Mouse (Mus musculus) lung, postnatal 0 days (tissue): ENCODE measurements around the gene Tars2. TPM values are rescaled to one million over a fixed set of nuclear protein-coding genes. Genes with fewer than 3 reads are reported as not detected.

ENCODE experiments used
- ATAC-seq: fragments of 200-750 bp; cut with Nextera tagmentation; 2 replicates; pipeline ENCODE4 v1.8.0; 2017; ENCODE audit warnings: moderate library complexity
- DNase-seq: peaks from one replicate; pipeline ENCODE4 v3.0.0-alpha.2; 2016; ENCODE audit warnings: low spot score
- H3K27ac ChIP-seq: fragments of 300-500 bp; sonication (generic); 2 replicates; pipeline ENCODE4 v1.5.1; 2014; ENCODE audit warnings: antibody characterized with exemption, mild to moderate bottlenecking, low read length, mixed read lengths
- H3K27me3 ChIP-seq: fragments of 300-500 bp; sonication (generic); replicated peaks from 2 replicates; pipeline ENCODE4 v1.6.1; 2014; ENCODE audit warnings: low read length, mixed read lengths; ENCODE audit not compliant: insufficient read depth
- H3K36me3 ChIP-seq: fragments of 300-500 bp; sonication (generic); 2 replicates; pipeline ENCODE4 v1.6.1; 2014; ENCODE audit warnings: low read length, mixed read lengths; ENCODE audit not compliant: insufficient read depth
- H3K4me1 ChIP-seq: fragments of 300-500 bp; sonication (generic); 2 replicates; pipeline ENCODE4 v1.6.1; 2014; ENCODE audit warnings: antibody characterized with exemption, low read depth, low read length, mixed read lengths; ENCODE audit not compliant: insufficient read depth
- H3K4me2 ChIP-seq: fragments of 300-500 bp; sonication (generic); replicated peaks from 2 replicates; pipeline ENCODE4 v1.6.1; 2014; ENCODE audit warnings: low read depth, mild to moderate bottlenecking, low read length, moderate library complexity, mixed read lengths
- H3K4me3 ChIP-seq: fragments of 300-500 bp; sonication (generic); 2 replicates; pipeline ENCODE4 v1.5.1; 2014; ENCODE audit warnings: low read depth, low read length
- H3K9ac ChIP-seq: fragments of 300-500 bp; sonication (generic); replicated peaks from 2 replicates; pipeline ENCODE4 v1.6.1; 2014; ENCODE audit warnings: low read depth, mild to moderate bottlenecking
- H3K9me3 ChIP-seq: fragments of 300-500 bp; sonication (generic); 2 replicates; pipeline ENCODE4 v1.6.1; 2016; ENCODE audit warnings: low read length, mixed read lengths
- CTCF ChIP-seq: IDR thresholded peaks from 2 replicates; pipeline ENCODE4 v1.5.1; 2016; ENCODE audit warnings: antibody characterized with exemption, mild to moderate bottlenecking
- EP300 ChIP-seq: IDR thresholded peaks from 2 replicates; pipeline ENCODE4 v1.6.1; 2016; ENCODE audit warnings: antibody characterized with exemption, mild to moderate bottlenecking, control low read depth
- WGBS: fragments of 180-500 bp; shearing (Covaris S2); extraction: QIAGEN DNeasy Blood & Tissue Kit; methylation state at CpG from one replicate; pipeline ENCODE4 v1.1.7; 2014; 5-methylcytosine and 5-hydroxymethylcytosine counted together
- polyA plus RNA-seq: library from polyadenylated mRNA; unstranded; fragments of >200 nt; fragmentation: Nextera tagmentation; extraction: Ambion mirVana; gene quantifications from 2 replicates; pipeline ENCODE4 v1.2.1, GENCODE M21; 2015

Tars2 gene
- polyA plus RNA-seq, 1 experiment from 2014 or later, result 18.5 TPM

DNA sequence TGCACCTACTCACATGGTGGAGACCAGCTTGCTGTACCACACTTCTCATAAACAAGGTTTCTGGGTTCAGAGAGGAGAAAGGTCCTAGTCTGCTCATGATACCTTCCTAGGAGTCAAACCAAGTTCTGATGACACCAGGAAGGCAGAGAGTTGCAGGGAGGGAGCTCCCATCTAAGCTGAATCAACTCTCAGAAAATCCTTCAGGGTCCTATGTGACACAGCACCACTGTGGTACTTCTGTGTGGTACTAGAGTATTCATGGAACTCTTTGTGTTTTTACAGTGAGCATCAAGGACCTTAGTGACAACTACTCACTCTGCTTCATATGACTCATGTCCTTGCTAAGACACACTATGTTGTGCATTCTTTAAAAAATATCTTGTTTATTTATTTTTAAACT, 650 bp upstream of the Tars2 start:
- TF ChIP-seq EP300, result no peak
- no peak for TF ChIP-seq CTCF
- H3K36me3 ChIP-seq, result peaks cover 4% of the 10 kb centered on the region; the same call in 1 of the 2 replicates

DNA sequence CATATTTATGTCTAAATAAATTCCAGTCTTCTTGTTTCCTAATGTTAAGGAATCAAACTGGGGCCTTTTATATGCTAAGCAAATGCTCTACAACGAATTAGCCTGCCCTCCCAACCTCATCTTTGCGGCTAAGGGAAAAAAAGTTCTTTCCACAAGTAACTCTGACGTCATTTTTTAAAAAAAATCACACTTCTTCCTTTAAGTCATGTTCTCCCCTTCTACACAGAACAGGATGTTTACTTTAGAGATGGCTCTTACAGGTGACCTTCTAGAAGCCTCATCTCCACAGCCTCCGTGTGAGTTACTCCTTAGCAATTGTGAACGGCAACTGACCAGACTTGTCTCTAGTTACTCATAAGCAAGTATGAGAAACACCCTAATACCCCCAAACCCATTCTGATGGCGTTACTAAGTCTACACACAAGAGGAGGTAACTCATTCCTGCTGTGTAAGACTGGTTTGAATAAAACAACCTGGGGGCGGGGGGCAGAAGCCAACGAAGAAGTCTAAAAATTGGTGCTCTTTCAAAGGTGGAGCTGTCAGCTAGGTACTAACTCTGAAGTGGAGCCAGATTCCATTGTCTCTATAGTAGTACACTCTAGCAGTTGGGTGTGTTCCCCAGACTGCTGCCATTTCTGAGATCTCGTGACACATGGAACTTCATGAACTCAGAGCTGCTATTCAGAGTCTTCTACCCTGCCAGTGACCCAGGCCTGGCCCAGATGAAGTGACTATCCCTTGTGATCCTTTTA, 1.4 kb downstream of the Tars2 start:
- DNase-seq (peak; percentile 72), ATAC-seq (no peak)
- TF ChIP-seq CTCF (no peak), EP300 (peak; percentile 16; the same call in 1 of the 2 replicates)
- Histone ChIP-seq H3K9me3 (no peaks in the 10 kb centered on the region), H3K36me3 (no peaks in the 10 kb centered on the region), H3K9ac (no peak overlapping the region), H3K4me3 (no peak overlapping the region), H3K27me3 (no peaks in the 10 kb centered on the region), H3K27ac (no peak overlapping the region), H3K4me1 (peaks cover 7% of the 10 kb centered on the region; the same call in 1 of the 2 replicates), H3K4me2 (no peak overlapping the region)
- 26% methylated on average over 9 of the region's 9 CpGs for WGBS

More for the DNA sequence above, 650 bp upstream of the Tars2 start:
- DNase-seq (no peak), ATAC-seq (no peak)
- Histone ChIP-seq H3K4me3 (no peak overlapping the region), H3K4me1 (no peaks in the 10 kb centered on the region; the same call in 1 of the 2 replicates), H3K27ac (no peak overlapping the region), H3K27me3 (no peaks in the 10 kb centered on the region), H3K9me3 (no peaks in the 10 kb centered on the region), H3K4me2 (no peak overlapping the region), H3K9ac (no peak overlapping the region)

DNA sequence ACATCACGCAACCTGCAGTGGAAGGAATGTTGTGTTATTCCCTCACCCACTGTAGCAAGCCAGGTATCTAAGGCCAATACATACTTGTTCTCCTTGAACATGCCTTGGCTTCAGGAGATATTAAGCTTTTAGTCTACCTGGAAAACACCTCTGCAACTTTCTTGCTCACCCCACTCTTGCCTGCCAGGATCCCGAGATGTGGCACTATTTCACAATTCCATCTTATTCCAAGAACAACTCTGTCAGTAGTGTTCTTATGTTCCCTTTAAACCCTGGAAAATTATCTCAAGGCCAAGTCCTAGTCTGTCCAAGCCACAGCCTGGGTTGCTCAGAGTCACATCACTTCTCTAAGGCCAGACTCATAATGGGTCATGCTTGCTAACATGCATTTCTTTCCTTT, 3.2 kb downstream of the Tars2 start:
- no peak for ATAC-seq
- Histone ChIP-seq H3K36me3 (no peaks in the 10 kb centered on the region), H3K27me3 (no peaks in the 10 kb centered on the region), H3K4me3 (no peak overlapping the region), H3K4me1 (peaks cover 7% of the 10 kb centered on the region; the same call in 1 of the 2 replicates), H3K9me3 (no peaks in the 10 kb centered on the region), H3K27ac (no peak overlapping the region), H3K4me2 (no peak overlapping the region), H3K9ac (no peak overlapping the region)
- WGBS, result 60% methylated on average over 2 of the region's 2 CpGs
- TF ChIP-seq EP300, result peak; percentile 18; the same call in 1 of the 2 replicates
- no peak for TF ChIP-seq CTCF
- no peak for DNase-seq

DNA sequence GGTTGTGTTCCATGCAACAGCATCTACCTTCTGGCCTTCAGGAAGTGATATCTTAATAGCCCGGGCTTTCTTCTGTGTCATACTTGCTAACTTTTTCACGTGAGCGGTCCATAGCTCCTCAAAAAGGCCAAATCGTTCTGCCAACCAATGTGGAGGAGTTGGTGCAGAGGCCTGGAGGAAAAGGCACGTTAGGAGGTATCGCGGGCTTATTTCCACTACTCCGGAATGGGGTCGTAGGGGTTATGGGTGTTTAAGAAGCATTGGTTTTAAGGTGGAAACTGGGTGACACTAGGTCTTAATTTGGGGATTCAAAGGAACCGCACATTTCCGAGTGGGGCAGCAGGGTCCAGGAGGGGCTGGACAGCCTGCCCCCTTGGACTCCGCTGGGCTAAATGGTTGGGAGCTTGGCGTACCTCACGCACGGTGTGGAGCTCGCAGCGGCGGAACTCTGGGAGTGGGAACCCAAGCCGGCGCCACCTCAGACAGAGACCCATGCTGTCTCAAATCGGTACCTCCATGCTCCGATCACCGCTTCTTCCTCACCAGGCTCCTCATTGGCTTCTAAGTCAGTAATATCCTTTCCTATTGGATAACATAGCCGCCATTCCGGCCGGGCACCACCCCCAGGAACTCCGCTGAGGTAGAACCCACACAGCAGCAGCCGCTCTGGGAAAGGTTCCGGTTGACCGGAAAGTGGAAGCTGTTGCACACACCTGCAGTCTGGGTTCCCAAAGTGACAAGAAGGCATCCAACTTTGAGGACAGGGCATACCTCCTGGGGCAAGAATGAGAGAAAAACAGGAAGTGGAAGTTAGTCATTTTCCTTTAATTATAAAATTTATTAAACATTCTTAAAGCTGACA, 5.4 kb downstream of the Tars2 start:
- Histone ChIP-seq H3K9me3 (no peaks in the 10 kb centered on the region), H3K27ac (peak overlapping the region; percentile 51), H3K36me3 (peaks cover 5% of the 10 kb centered on the region; the same call in 1 of the 2 replicates), H3K4me2 (peak overlapping the region; percentile 84), H3K4me1 (peaks cover 7% of the 10 kb centered on the region; the same call in 1 of the 2 replicates), H3K27me3 (no peaks in the 10 kb centered on the region), H3K4me3 (peak overlapping the region; percentile 82), H3K9ac (peak overlapping the region; percentile 65)
- WGBS, result under 1% methylated on average over 30 of the region's 30 CpGs
- ATAC-seq (peak; percentile 99), DNase-seq (peak; percentile 97)
- peak; percentile 65 for TF ChIP-seq EP300
- no peak for TF ChIP-seq CTCF

DNA sequence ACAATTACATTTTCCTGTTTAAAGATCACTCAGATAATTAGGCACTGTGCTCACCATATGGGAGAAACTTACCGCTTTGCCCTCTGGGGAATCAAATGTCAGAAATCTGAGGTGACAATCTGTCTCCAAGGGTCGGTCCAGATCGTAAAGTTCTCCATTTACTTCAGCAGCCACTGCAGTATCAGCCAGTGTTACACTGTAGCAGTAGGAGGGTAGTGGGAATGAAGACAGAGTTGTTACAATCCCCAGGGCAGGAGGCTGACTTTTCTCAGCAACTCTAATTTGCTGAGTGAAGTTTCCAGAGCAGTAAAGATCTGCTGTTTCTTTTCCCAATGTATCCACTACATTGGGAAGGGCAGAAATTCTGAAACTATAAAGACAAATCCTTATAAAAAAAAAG, 7.1 kb downstream of the Tars2 start:
- Histone ChIP-seq H3K4me2 (no peak overlapping the region), H3K27me3 (no peaks in the 10 kb centered on the region), H3K9me3 (no peaks in the 10 kb centered on the region), H3K4me1 (peaks cover 7% of the 10 kb centered on the region; the same call in 1 of the 2 replicates), H3K9ac (no peak overlapping the region), H3K27ac (no peak overlapping the region), H3K36me3 (peaks cover 10% of the 10 kb centered on the region), H3K4me3 (no peak overlapping the region)
- ATAC-seq (no peak), DNase-seq (no peak)
- TF ChIP-seq CTCF, result no peak
- 85% methylated on average over 3 of the region's 3 CpGs for WGBS

DNA sequence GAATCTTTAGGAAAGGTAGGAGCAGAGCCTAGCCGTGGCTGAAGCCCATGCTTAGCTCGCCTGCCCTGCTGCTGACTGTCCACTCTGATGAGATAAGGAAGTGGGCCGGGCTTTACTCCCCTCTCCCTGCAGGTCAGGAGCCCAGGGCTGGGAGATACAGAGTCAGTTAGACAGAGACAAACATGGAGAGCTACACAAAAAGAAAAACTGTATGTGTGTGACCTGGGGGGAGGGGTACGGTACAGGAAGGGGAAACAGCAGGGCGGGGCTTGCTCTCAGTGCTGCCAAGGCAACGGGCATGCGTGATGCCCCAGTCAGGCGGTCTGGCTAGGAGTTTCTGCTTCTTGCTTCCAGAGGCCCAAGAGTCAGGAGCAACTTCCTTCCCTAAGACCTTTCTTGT, 19.6 kb downstream of the Tars2 start:
- H3K4me2 ChIP-seq, result no peak overlapping the region

More for the DNA sequence above, 19.6 kb downstream of the Tars2 start:
- WGBS, result 52% methylated on average over 8 of the region's 8 CpGs
- peak; percentile 68 for ATAC-seq
- Histone ChIP-seq H3K36me3 (peaks cover 21% of the 10 kb centered on the region), H3K9me3 (no peaks in the 10 kb centered on the region), H3K27me3 (no peaks in the 10 kb centered on the region), H3K4me1 (peaks cover 9% of the 10 kb centered on the region; the same call in 1 of the 2 replicates), H3K9ac (no peak overlapping the region), H3K27ac (peak overlapping the region; percentile 72; the same call in 1 of the 2 replicates), H3K4me3 (no peak overlapping the region)
- DNase-seq, result peak; percentile 69
- TF ChIP-seq CTCF (no peak), EP300 (no peak)
